Mouse (Mus musculus): ENCODE measurements at regions not wholly inside any gene's neighbourhood (a gene's known extent, or its start where the extent isn't known, plus 50 kb on each side); places are given as distances from the start of the nearest gene placed in this dataset.

DNA sequence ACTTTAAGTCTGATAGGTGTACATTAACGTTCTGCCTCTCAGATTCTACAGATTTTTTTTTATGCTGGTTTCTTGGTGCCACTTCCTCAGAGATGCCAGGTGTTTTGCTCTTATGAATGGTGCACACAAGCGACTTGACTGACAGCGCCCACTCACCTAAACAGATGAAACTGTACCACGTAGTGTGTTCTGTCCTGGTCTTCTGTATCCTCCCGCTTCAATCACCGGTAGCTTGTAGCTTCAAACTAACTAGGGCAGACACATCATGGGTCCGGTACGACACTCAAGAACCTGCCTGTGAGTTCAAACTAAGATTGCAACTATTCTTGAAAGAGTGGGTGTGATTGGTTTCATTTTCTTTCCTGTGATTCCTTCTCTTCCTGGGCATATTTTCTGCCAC is 198.0 kb upstream of the Satb1 start:
- no peak for DNase-seq

DNA sequence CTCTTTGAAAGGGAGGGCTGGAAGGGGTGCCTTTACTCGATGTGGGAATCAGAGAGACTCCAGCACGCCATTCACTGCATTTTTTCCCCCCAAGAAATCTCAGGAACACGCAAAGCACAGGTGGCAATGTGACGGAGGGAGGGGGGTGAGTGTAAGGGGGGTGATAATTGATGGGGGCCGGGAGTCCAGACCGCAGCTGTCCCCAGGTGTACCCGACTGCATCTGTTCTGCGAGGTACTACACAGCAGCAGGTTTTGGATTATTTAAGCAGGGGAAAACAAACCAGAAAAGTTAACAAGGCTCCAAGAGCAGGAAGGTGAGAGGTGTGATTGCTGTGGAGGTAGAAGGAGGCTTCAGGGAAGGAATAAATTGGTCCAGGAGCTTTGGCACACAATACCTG is 153.8 kb upstream of the Satb1 start:
- no peak for DNase-seq

DNA sequence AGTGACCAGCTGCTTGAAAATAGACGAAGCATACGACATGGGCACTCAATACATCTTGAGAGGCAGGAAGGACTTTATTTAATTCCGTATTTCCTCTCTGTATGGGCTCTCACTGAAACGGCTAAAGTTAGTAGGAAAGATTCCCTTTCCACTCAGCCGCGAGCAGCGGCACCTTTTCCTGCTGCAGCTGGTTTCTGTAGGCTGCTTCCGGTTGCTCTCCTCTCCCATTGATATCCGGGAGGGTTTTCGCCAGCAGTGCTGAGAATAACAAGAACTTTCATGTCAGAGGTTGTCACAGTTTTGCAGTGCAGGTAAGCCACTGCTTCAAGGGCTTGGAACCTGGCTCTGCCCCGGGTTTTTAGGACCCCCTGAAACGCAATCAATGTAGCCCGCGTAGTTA is 153.1 kb upstream of the Satb1 start:
- no peak for DNase-seq

DNA sequence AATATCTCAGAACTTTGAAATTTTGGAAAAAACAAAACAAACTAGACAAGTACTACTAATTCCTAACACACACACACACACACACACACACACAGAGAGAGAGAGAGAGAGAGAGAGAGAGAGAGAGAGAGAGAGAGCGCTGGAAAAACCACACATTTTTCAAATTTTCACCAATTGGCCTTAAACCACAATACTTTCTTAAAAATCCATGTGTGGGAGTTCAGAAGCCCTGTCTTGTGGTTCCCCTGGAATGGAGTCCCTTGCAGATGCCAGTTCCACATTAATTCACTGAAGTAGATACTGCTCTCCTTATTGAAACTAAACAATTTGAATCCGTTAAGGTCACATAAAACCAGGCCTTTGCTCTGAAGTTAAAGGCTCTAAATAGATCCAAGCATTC is 146.0 kb upstream of the Satb1 start:
- DNase-seq, result no peak

DNA sequence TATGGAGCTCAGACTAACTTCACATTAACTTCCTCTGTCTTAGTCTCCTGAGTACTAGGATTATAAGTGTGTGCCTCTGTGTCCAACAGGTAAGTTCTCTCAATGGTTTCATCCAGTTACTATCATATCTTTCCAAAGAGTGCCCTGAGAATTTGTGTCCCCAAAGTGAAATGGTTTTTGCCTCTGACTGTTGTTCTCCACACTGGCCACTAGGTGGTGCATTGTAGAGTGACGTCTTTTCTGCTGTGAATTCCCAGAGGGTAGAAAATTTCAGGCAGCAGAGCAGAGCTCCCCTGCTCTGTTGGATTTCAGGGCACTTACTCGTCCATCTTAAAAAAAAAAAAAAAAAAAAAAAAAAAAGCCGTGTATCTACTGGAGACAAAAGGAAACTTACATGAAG is 138.4 kb upstream of the Satb1 start:
- DNase-seq, result no peak

DNA sequence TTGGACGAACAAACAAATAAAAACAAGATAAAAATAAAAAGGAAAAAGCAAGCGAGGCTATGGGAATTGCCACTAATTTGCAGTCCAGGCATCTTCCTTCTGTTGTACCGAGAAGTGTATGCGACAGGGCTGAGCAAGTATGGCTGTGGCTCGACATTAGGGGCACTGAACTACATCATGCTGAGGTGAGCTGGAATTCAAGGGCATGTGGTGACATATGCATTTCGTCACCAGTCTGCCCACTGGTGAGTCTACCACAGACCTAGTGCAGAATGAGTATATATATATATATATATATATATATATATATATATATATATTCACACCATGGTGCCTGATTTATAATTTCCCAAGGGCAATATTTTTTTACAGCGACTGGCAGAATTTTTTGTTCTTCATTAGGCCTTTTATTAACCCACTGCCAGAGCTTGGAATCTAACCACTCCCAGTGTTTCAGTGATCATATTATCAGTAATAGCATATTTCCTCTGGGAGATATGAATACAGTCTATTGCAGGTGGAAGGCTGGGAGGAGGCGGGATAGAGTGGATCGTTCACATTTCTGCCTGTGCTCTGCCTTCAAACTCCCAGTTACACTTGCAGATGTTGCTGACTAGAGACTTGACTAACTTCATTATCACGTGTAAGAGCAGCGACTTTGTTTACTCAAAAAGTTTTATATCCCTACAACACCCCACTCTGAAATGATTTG is 133.6 kb upstream of the Satb1 start:
- no peak for DNase-seq

DNA sequence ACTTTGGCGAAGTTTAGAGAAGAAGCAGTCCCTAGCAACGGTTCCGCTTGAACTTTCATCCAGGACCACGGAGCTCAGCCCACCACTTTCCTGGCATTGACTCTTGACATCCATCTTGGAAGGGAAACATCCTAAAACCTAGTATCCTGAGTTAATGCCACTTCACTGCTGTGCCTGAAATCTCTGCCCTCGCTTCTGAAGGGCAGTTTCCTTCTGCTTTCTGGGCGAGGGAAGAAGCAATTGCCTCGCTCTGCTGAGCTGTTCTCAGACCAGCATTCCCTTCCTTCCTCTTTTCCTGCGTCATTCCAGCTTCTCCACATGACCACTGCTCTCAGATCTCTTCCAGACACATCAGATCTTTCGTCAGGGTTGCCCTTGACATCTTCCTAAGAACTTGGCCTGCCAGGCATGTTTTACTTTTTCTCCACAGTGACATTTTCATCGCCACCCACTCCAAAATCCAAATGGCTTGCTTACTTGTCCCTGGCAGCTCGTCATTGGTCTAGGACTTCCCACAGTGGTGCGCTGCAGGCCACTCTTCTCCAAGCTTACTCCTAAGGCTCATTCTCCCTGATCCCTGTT is 129.5 kb upstream of the Satb1 start:
- peak; percentile 7 for DNase-seq

DNA sequence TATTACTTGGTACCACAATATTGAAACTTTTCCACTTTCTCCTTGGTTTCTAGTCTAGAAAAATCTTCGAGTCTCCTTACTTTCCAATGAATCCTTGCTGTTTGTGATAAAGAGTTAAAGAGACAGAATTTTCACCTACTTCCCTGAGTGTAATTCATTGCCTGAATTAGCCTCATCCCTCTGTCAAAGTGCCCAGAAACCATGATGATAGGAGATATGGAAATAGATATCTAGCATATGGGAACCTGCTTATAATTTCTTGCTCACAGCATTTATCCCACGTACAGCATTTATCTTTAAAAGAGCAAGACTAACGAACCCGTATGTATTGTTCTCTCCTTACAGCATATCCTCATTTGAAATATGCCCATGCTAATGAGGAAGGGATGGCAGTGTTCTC is 128.2 kb upstream of the Satb1 start:
- DNase-seq, result no peak

DNA sequence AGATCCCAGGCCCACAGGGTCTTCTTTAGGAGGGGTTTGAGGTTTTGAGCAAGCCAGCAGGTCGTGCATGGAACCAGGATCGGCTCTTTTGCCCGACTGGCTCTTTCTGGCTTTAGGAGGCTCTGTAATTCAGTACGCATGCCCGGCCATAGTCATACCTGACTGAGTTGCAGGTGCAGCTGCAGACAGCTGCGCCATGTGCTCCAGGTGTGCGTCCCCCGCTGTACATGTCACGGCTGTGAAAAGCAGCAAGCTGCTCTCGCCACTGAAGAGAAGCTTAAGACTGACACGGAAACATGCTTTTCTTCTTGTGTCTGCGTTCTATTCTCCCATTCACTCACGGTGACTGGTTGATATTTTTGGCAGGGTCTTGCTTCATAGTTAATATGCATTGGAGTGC is 123.2 kb upstream of the Satb1 start:
- DNase-seq, result no peak

DNA sequence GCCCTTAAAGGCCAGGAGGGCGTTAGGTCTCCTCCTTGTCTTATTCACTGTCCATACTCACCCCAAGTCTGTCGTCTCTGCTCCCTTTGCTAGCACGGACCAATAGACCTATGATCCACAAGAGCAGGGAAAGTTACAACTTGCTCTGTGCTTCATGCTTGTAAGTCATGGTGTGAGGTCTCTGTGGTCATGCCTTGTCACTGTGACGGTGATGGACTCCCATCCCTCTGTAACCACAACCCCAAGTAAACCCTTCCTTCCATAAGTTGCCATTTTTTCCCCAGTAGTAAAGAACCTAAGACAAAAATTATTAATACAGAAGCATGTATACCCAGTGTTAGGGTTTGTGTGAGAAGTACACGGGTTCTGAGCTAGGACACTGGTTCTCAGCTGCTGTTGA is 104.6 kb upstream of the Satb1 start:
- no peak for DNase-seq

DNA sequence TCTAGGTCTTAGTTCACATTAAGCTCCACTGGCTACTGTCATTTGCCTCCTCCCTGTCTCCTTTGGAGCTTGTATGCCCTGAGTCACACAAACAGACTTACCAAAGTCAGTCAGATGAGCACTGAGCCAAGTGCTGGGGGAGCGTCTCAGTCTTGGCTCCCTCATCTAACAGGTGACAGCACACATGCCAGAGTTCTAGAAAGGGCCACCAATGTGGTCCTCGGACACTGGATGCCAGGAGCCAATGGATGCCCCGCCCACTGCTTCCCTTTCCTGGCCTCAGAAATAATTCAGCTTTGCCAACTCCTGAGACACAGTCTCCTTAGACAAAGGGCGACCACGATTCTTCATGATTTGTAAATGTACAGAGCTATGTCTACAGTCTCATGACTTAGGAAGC is 103.0 kb upstream of the Satb1 start:
- DNase-seq, result no peak

DNA sequence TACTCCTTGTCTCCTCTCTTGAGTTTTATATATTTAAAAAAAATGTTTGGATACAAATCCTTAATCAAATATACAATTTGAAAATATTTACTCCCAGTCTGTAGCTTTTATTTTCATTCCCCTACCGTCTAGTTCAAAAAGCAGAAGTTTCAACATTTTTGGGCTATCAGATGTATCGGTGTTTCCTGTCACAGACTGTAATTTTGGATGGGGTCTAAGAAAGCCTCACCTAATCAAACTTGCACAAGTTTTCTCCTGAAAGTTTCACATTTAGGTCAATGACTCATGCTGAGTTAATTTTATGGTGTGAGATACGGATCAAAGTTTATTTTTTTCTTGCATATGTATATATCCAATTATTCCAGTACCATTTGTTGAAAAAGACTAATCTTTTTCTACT is 93.3 kb upstream of the Satb1 start:
- no peak for DNase-seq

DNA sequence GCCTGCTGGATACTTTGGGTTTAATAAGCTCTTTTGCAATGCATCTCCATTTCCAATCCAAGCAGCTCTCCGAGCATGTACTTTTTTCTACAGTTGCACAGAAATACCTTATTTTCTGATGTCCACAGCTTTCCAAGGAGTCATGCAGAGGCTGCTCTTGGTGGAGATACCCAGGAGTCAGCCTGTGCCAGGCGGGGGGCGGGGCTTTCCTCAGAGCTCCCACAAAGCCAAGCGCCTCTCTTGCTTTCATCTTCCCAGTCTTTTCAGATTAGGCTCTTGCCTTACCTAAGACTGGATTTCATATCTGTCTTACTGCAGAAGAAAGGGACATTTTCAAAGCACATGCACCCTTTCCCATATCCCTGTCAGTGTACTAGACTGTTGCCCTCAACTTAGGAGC is 73.9 kb upstream of the Satb1 start:
- DNase-seq, result no peak

DNA sequence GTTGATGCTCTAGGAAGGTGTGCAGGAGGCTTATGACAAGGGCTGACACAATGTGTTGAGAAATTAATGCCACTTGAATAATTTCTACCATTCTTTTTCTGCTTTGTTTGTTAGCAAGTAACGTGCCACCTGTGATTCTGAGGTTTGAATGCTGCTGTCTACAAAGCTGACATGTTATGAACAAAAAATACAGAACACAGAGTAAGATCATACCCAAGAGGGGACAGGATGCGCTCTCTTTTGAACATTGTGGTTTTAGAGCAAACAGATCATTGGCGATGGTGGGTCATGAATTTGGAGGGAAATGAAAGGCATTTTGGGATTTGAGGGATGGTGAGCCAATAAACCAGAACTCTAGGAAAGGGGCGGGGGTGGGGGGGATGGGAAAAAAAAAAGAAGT is 73.3 kb upstream of the Satb1 start:
- DNase-seq, result no peak

DNA sequence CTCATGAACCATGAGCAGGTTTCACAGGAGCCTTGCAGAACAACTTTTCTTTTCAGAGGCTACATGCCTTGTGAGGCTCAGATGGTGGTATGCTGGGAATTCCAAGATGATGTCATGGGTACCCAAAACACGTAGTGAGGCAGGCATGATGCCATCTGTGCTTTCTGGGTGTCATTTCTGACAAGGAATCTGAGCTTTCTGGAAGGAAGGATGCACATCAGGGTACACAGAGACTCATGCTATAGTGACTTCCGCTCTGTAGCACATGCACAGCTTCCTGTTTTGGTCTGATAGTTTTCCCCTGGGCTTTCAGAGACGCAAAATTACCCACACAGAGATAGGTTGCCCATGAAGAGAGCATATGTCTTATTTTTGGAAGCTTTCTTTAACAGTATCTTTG is 70.8 kb upstream of the Satb1 start:
- no peak for DNase-seq

DNA sequence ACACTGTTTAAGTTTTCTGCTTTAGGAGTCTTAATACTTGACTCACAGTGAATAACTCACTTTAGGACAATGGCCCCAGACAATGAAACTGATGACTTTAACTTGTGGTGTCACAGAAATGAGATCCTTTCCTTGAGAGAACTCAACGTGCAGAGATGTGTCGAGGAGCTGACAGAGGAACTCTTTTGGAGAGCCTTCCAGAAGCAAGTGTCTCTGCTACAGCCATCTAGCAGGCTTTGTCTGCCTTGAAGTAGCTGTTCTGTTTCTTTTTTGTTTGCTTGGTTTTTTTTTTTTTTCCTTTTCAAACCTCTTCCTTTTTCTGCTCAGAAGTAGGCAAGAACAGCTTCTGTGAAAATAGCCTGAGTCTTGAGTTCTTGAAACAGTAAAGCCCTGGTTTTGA is 66.3 kb upstream of the Satb1 start:
- no peak for DNase-seq

DNA sequence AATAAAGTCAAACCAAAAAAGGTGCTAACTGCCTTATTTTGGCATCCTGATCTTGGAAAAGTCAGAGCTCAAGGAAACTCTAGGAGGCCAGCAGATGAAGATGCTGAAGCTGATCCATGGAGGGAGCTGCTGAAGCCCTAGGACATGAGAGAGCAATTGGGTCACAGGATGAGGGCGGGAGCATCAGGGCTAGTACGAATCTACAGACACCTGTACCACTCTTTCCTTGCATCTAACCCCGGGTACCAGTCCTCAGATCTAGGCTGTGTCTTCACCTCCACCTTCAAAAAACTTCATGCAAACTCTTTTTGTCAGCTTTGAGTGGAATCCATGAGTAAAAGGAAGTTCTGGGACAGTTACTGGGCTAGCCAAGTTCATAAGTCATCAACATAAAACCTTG is 63.1 kb upstream of the Satb1 start:
- no peak for DNase-seq

DNA sequence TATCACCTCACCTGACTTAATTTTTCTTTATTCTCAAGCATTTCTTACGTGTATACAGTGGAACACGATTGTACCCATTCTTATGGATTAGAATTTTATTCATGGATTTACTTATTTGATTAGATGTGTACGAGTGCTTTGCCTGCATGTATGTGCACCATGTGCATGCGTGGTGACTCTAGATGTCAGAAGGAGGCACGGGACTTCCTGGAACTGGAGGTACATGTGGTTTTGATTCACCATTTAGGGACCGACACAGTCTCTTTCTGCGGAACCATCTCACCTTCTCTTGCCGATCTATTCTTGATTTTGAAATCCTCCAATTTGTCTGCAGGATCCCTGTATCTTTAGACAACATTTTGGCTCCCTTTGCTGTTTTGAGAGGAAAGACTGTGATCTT is 61.2 kb upstream of the Satb1 start:
- no peak for DNase-seq

DNA sequence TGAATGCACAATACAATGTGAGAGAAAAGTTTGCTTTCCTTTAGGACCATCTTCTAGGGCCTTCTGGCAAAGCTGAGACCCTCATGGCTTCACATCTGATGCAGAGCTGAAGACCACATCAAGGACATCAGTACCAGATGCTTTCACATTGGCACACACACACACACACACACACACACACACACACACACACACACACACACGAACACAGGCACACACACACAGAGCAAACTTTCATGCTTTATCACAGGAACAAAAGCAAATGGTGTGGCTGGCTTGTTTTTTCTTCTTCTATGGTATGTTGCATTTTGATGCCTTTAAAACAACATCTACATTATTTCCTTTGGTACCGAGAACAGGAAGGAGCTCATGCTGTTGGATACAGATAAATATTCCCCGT is 59.8 kb upstream of the Satb1 start:
- no peak for DNase-seq

DNA sequence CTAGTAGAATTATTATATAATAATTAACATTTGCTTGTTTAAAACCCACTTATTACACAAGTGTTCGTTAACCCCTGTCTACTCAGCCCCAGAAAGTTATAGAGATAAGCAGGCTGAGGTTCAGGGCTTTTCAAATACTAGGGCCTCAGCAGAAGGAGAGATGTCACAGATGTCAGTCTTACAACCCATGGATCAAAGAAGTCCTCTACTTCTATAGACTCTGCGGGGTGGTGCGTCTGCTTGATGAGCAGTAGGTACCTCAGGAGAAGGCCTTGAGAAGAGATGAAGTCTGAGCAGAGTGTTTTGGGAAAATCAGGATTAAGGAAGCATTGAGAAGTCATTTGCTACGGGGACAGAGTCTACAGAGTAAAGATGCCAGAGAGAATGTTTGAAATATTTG is 59.1 kb upstream of the Satb1 start:
- DNase-seq, result no peak
